Comparison of ENCODE assay signal across 9 mouse cellular contexts in the genomic region with DNA sequence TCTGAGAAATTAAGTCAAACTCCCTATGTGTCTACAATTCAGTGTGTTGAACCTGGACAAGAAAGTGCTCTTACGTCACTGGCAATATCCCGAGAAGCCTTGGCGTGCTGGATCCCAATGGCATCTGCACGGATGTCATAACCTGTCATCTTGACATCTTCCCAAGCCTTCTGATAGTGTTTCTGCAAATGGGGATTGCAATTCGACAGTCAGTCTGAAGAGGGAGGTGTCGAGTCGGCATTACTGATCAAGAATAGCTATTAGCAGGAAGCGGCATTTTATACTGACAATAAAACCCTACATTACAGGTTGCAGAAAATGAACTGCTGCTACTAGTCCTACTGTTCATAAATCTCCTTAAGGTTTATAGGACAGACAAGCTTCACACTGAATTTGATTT.
DNase-seq lines count a peak whose midpoint lies in the region; ATAC-seq lines count a peak whose summit lies in the region.
"Had no signal": no experiment of that assay in that cellular context is flagged by ENCODE, and none has a peak within 500 bp of the region (broad histone marks: within the 10 kb centered on the region; RNA-seq: fewer than 3 reads in every experiment).

No protein-coding gene starts in this region.

- H3K36me3 ChIP-seq in midbrain, embryonic 14.5 days (ENCODE audit: control insufficient read depth, insufficient read depth, low read length) = no peaks in the 10 kb centered on the region
- no peaks in the 10 kb centered on the region for H3K36me3 ChIP-seq in midbrain, embryonic 10.5 days
- H3K36me3 ChIP-seq: neural tube, embryonic 12.5 days had no signal

- ATAC-seq in cerebellum, adult (ENCODE audit: insufficient number of reproducible peaks, low FRiP score, low TSS enrichment) = 0 out of 2 replicates have a peak, but pooled peaks have one; percentile 33
- ATAC-seq in midbrain, embryonic 14.5 days (ENCODE audit: low FRiP score, low TSS enrichment) = no peak
- peak; percentile 87 for ATAC-seq in common myeloid progenitor, adult 5-6 weeks (replicated peaks; ENCODE audit: low read depth, poor library complexity, severe bottlenecking)

- intact Hi-C loops in heart, postnatal 25 days (cut with DNase I) = loop anchor here (5.0 kb wide), 1 partner anchor 387 kb away; no protein-coding TSS in a partner anchor

- no peak overlapping the region for H3K9ac ChIP-seq in midbrain, embryonic 14.5 days (replicated peaks; ENCODE audit: low read length)
- H3K9ac ChIP-seq: neural tube, embryonic 12.5 days had no signal

- H3K27ac ChIP-seq in midbrain, embryonic 14.5 days (replicated peaks; ENCODE audit: low read depth, low read length) = no peak overlapping the region
- H3K27ac ChIP-seq in midbrain, embryonic 10.5 days (replicated peaks) = no peak overlapping the region
- H3K27ac ChIP-seq: neural tube, embryonic 12.5 days had no signal

- DNase-seq in cerebellum, adult 11 months = no peak
- peak; percentile 78 for DNase-seq in midbrain, embryonic 14.5 days
- DNase-seq in midbrain, embryonic 10.5 days (ENCODE audit: low spot score) = no peak
- DNase-seq in kidney, postnatal 4 days = peak; percentile 22 to 31
- DNase-seq in thymus, postnatal 25 days = peak; percentile 20
- no peak for DNase-seq in heart, postnatal 25 days (ENCODE audit: low spot score)

- H3K4me1 ChIP-seq in midbrain, embryonic 14.5 days (ENCODE audit: control insufficient read depth, insufficient read depth, low read length) = no peaks in the 10 kb centered on the region
- H3K4me1 ChIP-seq in midbrain, embryonic 10.5 days = no peaks in the 10 kb centered on the region
- H3K4me1 ChIP-seq: neural tube, embryonic 12.5 days had no signal

- no peak overlapping the region for H3K4me3 ChIP-seq in midbrain, embryonic 14.5 days (replicated peaks; ENCODE audit: low read depth, low read length)
- H3K4me3 ChIP-seq in midbrain, embryonic 10.5 days = no peak overlapping the region
- H3K4me3 ChIP-seq: neural tube, embryonic 12.5 days had no signal

- 38% methylated on average over 8 of the region's 8 CpGs for WGBS in midbrain, embryonic 14.5 days
- WGBS in midbrain, embryonic 10.5 days = 55% methylated on average over 8 of the region's 8 CpGs

- no peaks in the 10 kb centered on the region for H3K9me3 ChIP-seq in midbrain, embryonic 14.5 days (ENCODE audit: control insufficient read depth, low read length)
- no peaks in the 10 kb centered on the region for H3K9me3 ChIP-seq in midbrain, embryonic 10.5 days (replicated peaks)
- H3K9me3 ChIP-seq: neural tube, embryonic 12.5 days had no signal

- no peaks in the 10 kb centered on the region for H3K27me3 ChIP-seq in midbrain, embryonic 14.5 days (ENCODE audit: control insufficient read depth, insufficient read depth, low read length)
- no peaks in the 10 kb centered on the region for H3K27me3 ChIP-seq in midbrain, embryonic 10.5 days (ENCODE audit: low read depth, poor library complexity, severe bottlenecking)
- H3K27me3 ChIP-seq: neural tube, embryonic 12.5 days had no signal

- H3K4me2 ChIP-seq in midbrain, embryonic 14.5 days (ENCODE audit: low read length) = no peak overlapping the region
- H3K4me2 ChIP-seq: neural tube, embryonic 12.5 days had no signal

Comparison
In these comparisons a context has a peak if more than half of its experiments do, and no peak if none do; other contexts are left out.
1. DNase-seq: peak in midbrain, embryonic 14.5 days (single experiment), kidney, postnatal 4 days (2 of 2) and thymus, postnatal 25 days (single experiment); none in cerebellum, adult 11 months (single experiment), midbrain, embryonic 10.5 days (single experiment) and heart, postnatal 25 days (single experiment).